Mouse (Mus musculus) heart, embryonic 14.5 days (tissue): ENCODE measurements around the gene Slc25a33. TPM values are rescaled to one million over a fixed set of nuclear protein-coding genes. Genes with fewer than 3 reads are reported as not detected.

Source experiments
- ATAC-seq: fragments of 200-750 bp; cut with Nextera tagmentation; 2 replicates; pipeline ENCODE4 v1.8.0; 2017; ENCODE audit warnings: low read depth, moderate TSS enrichment; ENCODE audit not compliant: insufficient number of reproducible peaks, insufficient read depth, low FRiP score
- H3K27ac ChIP-seq, 2 experiments: fragments of 200-500 bp in 1 of 2; fragments of 300-500 bp in 1 of 2; sonication (generic) in 1 of 2; replicated peaks in 1 of 2; 2 replicates each; pipeline ENCODE4 v1.5.1; 2012 to 2014; ENCODE audit warnings: low read depth in 2 of 2, low read length in 2 of 2, control low read depth in 1 of 2, mild to moderate bottlenecking in 1 of 2, mixed read lengths in 1 of 2; ENCODE audit not compliant: control insufficient read depth in 1 of 2, insufficient read depth in 1 of 2
- H3K27me3 ChIP-seq: fragments of 300-500 bp; sonication (generic); 2 replicates; pipeline ENCODE4 v1.6.1; 2014; ENCODE audit warnings: mild to moderate bottlenecking, low read length, control low read depth; ENCODE audit not compliant: control insufficient read depth, insufficient read depth
- H3K36me3 ChIP-seq: fragments of 300-500 bp; sonication (generic); 2 replicates; pipeline ENCODE4 v1.6.1; 2014; ENCODE audit warnings: mild to moderate bottlenecking, control low read depth, low read length, mixed read lengths; ENCODE audit not compliant: control insufficient read depth, insufficient read depth
- H3K4me1 ChIP-seq, 2 experiments: fragments of 200-500 bp in 1 of 2; fragments of 300-500 bp in 1 of 2; sonication (generic) in 1 of 2; 2 replicates each; pipeline ENCODE4 v1.6.1; 2012 to 2014; ENCODE audit warnings: low read length in 2 of 2, control low read depth in 1 of 2, mixed read lengths in 1 of 2; ENCODE audit not compliant: control insufficient read depth in 2 of 2, insufficient read depth in 2 of 2
- H3K4me2 ChIP-seq: fragments of 300-500 bp; sonication (generic); 2 replicates; pipeline ENCODE4 v1.6.1; 2014; ENCODE audit warnings: mild to moderate bottlenecking, low read length
- H3K4me3 ChIP-seq, 2 experiments: fragments of 200-500 bp in 1 of 2; fragments of 300-500 bp in 1 of 2; sonication (generic) in 1 of 2; 2 replicates each; pipeline ENCODE4 v1.5.1; 2012 to 2014; ENCODE audit warnings: low read length in 2 of 2, mild to moderate bottlenecking in 2 of 2, control low read depth in 1 of 2, low read depth in 1 of 2, moderate library complexity in 1 of 2; ENCODE audit not compliant: control insufficient read depth in 1 of 2, insufficient read depth in 1 of 2
- H3K9ac ChIP-seq: fragments of 300-500 bp; sonication (generic); 2 replicates; pipeline ENCODE4 v1.6.1; 2014; ENCODE audit warnings: mild to moderate bottlenecking, low read length
- H3K9me3 ChIP-seq: fragments of 300-500 bp; sonication (generic); 2 replicates; pipeline ENCODE4 v1.6.1; 2016; ENCODE audit warnings: low read length, control low read depth; ENCODE audit not compliant: control insufficient read depth
- WGBS: fragments of 180-500 bp; shearing (Covaris S2); extraction: QIAGEN DNeasy Blood & Tissue Kit; methylation state at CpG from one replicate; pipeline ENCODE4 v1.1.7; 2014; 5-methylcytosine and 5-hydroxymethylcytosine counted together
- polyA plus RNA-seq: library from polyadenylated mRNA; unstranded; fragments of >200 nt; fragmentation: Nextera tagmentation; extraction: Ambion mirVana; gene quantifications from 2 replicates; pipeline ENCODE4 v1.2.1, GENCODE M21; 2014

Gene Slc25a33
- polyA plus RNA-seq, 1 experiment from 2014 or later, result 5.9 TPM

GRCm38 (mm10) chr4:149740301-149740700 is 33.8 kb downstream of the Slc25a33 start:
- H3K4me2 ChIP-seq, result no peak overlapping the region
- H3K27me3 ChIP-seq, result no peaks in the 10 kb centered on the region
- 82% methylated on average over 7 of the region's 7 CpGs for WGBS
- H3K4me3 ChIP-seq, result no peak overlapping the region
- H3K36me3 ChIP-seq, result peaks cover 15% of the 10 kb centered on the region; the same call in 1 of the 2 replicates
- H3K27ac ChIP-seq, result no peak overlapping the region
- H3K9ac ChIP-seq, result no peak overlapping the region
- H3K4me1 ChIP-seq, result peaks cover 17 to 20% of the 10 kb centered on the region in 2 experiments
- no peak for ATAC-seq
- H3K9me3 ChIP-seq, result no peaks in the 10 kb centered on the region

GRCm38 (mm10) chr4:149739478-149739877 is 34.6 kb downstream of the Slc25a33 start:
- Histone ChIP-seq H3K9ac (no peak overlapping the region), H3K4me3 (no peak overlapping the region)
- 63% methylated on average over 5 of the region's 5 CpGs for WGBS

GRCm38 (mm10) chr4:149737383-149738324 is 36.4 kb downstream of the Slc25a33 start, which contains the start of gene Tmem201:
Tmem201 (minus strand) TSS chr4:149738044.
- peak within 1 kb of the TSS; percentile 54 to 85; a peak in 3 of 4 replicates for H3K27ac ChIP-seq
- WGBS, result under 1% methylated on average over 89 of the region's 97 CpGs
- H3K9me3 ChIP-seq, result no peaks in the 10 kb centered on the region
- peak; percentile 82 for ATAC-seq
- H3K36me3 ChIP-seq, result peaks cover 6% of the 10 kb centered on the region; the same call in 1 of the 2 replicates
- no peaks in the 10 kb centered on the region for H3K27me3 ChIP-seq
- H3K4me3 ChIP-seq, result peak within 1 kb of the TSS; percentile 80 to 92
- peak within 1 kb of the TSS; percentile 92 for H3K9ac ChIP-seq
- peaks cover 40 to 45% of the 10 kb centered on the region in 2 experiments for H3K4me1 ChIP-seq
- peak within 1 kb of the TSS; percentile 91 for H3K4me2 ChIP-seq

More at GRCm38 (mm10) chr4:149739478-149739877, 34.6 kb downstream of the Slc25a33 start:
- no peaks in the 10 kb centered on the region for H3K9me3 ChIP-seq
- peaks cover 13% of the 10 kb centered on the region; the same call in 1 of the 2 replicates for H3K36me3 ChIP-seq
- no peak for ATAC-seq
- H3K4me1 ChIP-seq, result peaks cover 25 to 28% of the 10 kb centered on the region in 2 experiments
- no peaks in the 10 kb centered on the region for H3K27me3 ChIP-seq
- H3K27ac ChIP-seq, result no peak overlapping the region
- no peak overlapping the region for H3K4me2 ChIP-seq

GRCm38 (mm10) chr4:149736581-149736980 is 37.5 kb downstream of the Slc25a33 start:
- no peak overlapping the region for H3K27ac ChIP-seq
- no peak for ATAC-seq

GRCm38 (mm10) chr4:149735624-149736250 is 38.3 kb downstream of the Slc25a33 start:
- ATAC-seq, result no peak
- H3K27me3 ChIP-seq, result no peaks in the 10 kb centered on the region
- H3K4me1 ChIP-seq, result peaks cover 45 to 62% of the 10 kb centered on the region in 2 experiments
- H3K27ac ChIP-seq, result no peak overlapping the region
- H3K36me3 ChIP-seq, result peaks cover 19% of the 10 kb centered on the region
- H3K4me3 ChIP-seq, result peak overlapping the region in 1 of 2 experiments; percentile 13; a peak in 1 of 4 replicates
- 59% methylated on average over 5 of the region's 5 CpGs for WGBS
- no peaks in the 10 kb centered on the region for H3K9me3 ChIP-seq
- peak overlapping the region; percentile 91; the same call in 1 of the 2 replicates for H3K4me2 ChIP-seq
- H3K9ac ChIP-seq, result 0 out of 2 replicates have a peak overlapping the region, but pooled peaks have one; percentile 92

More at GRCm38 (mm10) chr4:149736581-149736980, 37.5 kb downstream of the Slc25a33 start:
- Histone ChIP-seq H3K9me3 (no peaks in the 10 kb centered on the region), H3K4me3 (peak overlapping the region; percentile 80 to 92), H3K36me3 (peaks cover 11% of the 10 kb centered on the region), H3K27me3 (no peaks in the 10 kb centered on the region), H3K4me1 (peaks cover 43 to 54% of the 10 kb centered on the region in 2 experiments), H3K9ac (peak overlapping the region; percentile 92), H3K4me2 (peak overlapping the region; percentile 91)
- WGBS, result 24% methylated on average over 4 of the region's 4 CpGs

GRCm38 (mm10) chr4:149734730-149735475 is 39.2 kb downstream of the Slc25a33 start:
- no peak for ATAC-seq
- WGBS, result 71% methylated on average over 10 of the region's 10 CpGs
- Histone ChIP-seq H3K4me2 (no peak overlapping the region), H3K4me3 (no peak overlapping the region), H3K36me3 (peaks cover 24% of the 10 kb centered on the region), H3K9me3 (no peaks in the 10 kb centered on the region), H3K9ac (peak overlapping the region; percentile 25; the same call in 1 of the 2 replicates), H3K27ac (0 out of 4 replicates have a peak overlapping the region, but pooled peaks of 1 of the 2 experiments have one; percentile 39), H3K4me1 (peaks cover 45 to 62% of the 10 kb centered on the region in 2 experiments), H3K27me3 (no peaks in the 10 kb centered on the region)
